Mouse (Mus musculus) thymus, adult 2 months (tissue): ENCODE measurements around the gene Tceanc. TPM values are rescaled to one million over a fixed set of nuclear protein-coding genes. Genes with fewer than 3 reads are reported as not detected.

ENCODE experiments used
- DNase-seq: peaks from one replicate; pipeline ENCODE4 v3.0.0; 2021
- H3K27ac ChIP-seq: fragments of 200-500 bp; 2 replicates; pipeline ENCODE4 v1.5.1; 2012; ENCODE audit warnings: low read length, control low read depth; ENCODE audit not compliant: control insufficient read depth, insufficient read depth
- H3K27me3 ChIP-seq: fragments of 200-500 bp; 2 replicates; pipeline ENCODE4 v1.6.1; 2012; ENCODE audit warnings: mild to moderate bottlenecking, low read length, moderate library complexity, mixed read lengths; ENCODE audit not compliant: control insufficient read depth, insufficient read depth
- H3K36me3 ChIP-seq: fragments of 200-500 bp; 2 replicates; pipeline ENCODE4 v1.6.1; 2012; ENCODE audit warnings: mild to moderate bottlenecking, low read length, moderate library complexity; ENCODE audit not compliant: control insufficient read depth, insufficient read depth
- H3K4me1 ChIP-seq: fragments of 200-500 bp; replicated peaks from 2 replicates; pipeline ENCODE4 v1.6.1; 2012; ENCODE audit warnings: low read length; ENCODE audit not compliant: control insufficient read depth, insufficient read depth
- H3K4me3 ChIP-seq: fragments of 200-500 bp; 2 replicates; pipeline ENCODE4 v1.5.1; 2012; ENCODE audit warnings: mild to moderate bottlenecking, low read length, control low read depth, moderate library complexity; ENCODE audit not compliant: control insufficient read depth, insufficient read depth
- CTCF ChIP-seq: fragments of 200-500 bp; IDR thresholded peaks from 2 replicates; pipeline ENCODE4 v1.5.1; 2012; ENCODE audit warnings: mild to moderate bottlenecking, control low read depth, low read length, moderate library complexity, borderline replicate concordance; ENCODE audit not compliant: control insufficient read depth, poor library complexity, insufficient read depth; ENCODE audit errors: extremely low read depth
- POLR2A ChIP-seq: fragments of 200-500 bp; IDR thresholded peaks from 2 replicates; pipeline ENCODE4 v1.6.1; 2012; ENCODE audit warnings: mild to moderate bottlenecking, low read length, control low read depth, moderate library complexity; ENCODE audit not compliant: control insufficient read depth, poor library complexity, insufficient read depth; ENCODE audit errors: extremely low read depth
- WGBS: fragments of 180-500 bp; shearing (Covaris S2); methylation state at CpG from one replicate; pipeline ENCODE4 v1.1.7; 2018; 5-methylcytosine and 5-hydroxymethylcytosine counted together
- polyA plus RNA-seq: library from polyadenylated mRNA; depleted of rRNA; stranded (reverse); fragments of >200 nt; gene quantifications from 2 replicates; pipeline ENCODE4 v1.2.3, GENCODE M21; 2012

Tceanc gene
- polyA plus RNA-seq, 1 experiment, result 2.0 TPM

DNA sequence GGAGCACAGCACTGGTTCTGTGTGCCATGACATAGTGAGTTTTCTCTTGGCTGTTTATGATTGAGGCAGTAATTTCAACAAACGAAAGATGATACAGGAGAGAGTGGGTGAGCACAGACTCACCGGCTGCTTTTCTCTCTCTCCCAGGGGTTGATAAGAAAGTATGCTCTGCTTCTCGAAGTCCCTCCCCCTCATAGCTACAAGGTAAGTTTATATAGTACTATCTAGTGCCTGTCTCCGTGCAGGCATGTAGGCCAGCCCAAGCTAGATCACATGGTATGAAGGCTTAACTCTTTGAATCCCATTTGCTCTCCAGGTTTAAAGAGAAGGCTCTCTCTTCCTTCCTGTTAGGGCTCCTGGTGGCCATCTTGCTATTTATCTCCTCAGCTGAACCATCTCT is 16.8 kb upstream of the Tceanc start:
- Histone ChIP-seq H3K36me3 (no peaks in the 10 kb centered on the region), H3K4me1 (no peaks in the 10 kb centered on the region), H3K27me3 (no peaks in the 10 kb centered on the region), H3K4me3 (no peak overlapping the region), H3K27ac (no peak overlapping the region)
- TF ChIP-seq POLR2A (no peak), CTCF (no peak)
- WGBS, result 78% methylated on average over 4 of the region's 4 CpGs
- DNase-seq, result no peak

GRCm38 (mm10) chrX:166533432-166533831 is 15.1 kb upstream of the Tceanc start:
- WGBS, result over 99% methylated on average over 4 of the region's 4 CpGs
- no peak for DNase-seq

GRCm38 (mm10) chrX:166531671-166532070 is 13.3 kb upstream of the Tceanc start:
- Histone ChIP-seq H3K4me1 (no peaks in the 10 kb centered on the region), H3K27ac (no peak overlapping the region), H3K36me3 (no peaks in the 10 kb centered on the region), H3K27me3 (no peaks in the 10 kb centered on the region), H3K4me3 (no peak overlapping the region)
- 70% methylated on average over 6 of the region's 6 CpGs for whole genome bisulfite sequencing
- DNase-seq, result no peak
- TF ChIP-seq POLR2A (no peak), CTCF (no peak)

More at GRCm38 (mm10) chrX:166533432-166533831, 15.1 kb upstream of the Tceanc start:
- Histone ChIP-seq H3K27ac (no peak overlapping the region), H3K4me1 (no peaks in the 10 kb centered on the region), H3K4me3 (no peak overlapping the region), H3K36me3 (no peaks in the 10 kb centered on the region), H3K27me3 (no peaks in the 10 kb centered on the region)
- no peak for TF ChIP-seq POLR2A
- TF ChIP-seq CTCF, result no peak

DNA sequence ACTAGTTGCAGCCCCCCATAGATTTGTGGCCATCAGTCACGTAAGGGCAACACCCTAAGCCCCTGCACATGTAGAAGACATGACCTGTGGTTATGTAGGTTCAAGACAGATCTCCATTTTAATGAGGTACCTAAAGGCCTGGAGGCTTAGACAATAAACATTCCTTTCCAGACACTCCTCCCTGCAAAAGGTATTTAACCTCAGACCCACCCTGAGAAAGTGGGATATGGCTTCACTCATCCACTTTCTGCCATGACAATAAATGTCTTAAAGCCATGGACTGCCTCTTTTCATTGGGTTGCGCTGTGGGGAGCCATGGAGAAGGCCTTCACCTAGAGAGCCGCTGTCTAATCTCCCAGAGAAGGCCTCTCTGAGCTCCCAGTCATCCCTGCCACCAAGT is 9.8 kb upstream of the Tceanc start:
- 95% methylated on average over 3 of the region's 3 CpGs for WGBS
- Histone ChIP-seq H3K27ac (no peak overlapping the region), H3K36me3 (no peaks in the 10 kb centered on the region), H3K27me3 (no peaks in the 10 kb centered on the region), H3K4me1 (no peaks in the 10 kb centered on the region), H3K4me3 (no peak overlapping the region)
- no peak for TF ChIP-seq POLR2A
- DNase-seq, result no peak

DNA sequence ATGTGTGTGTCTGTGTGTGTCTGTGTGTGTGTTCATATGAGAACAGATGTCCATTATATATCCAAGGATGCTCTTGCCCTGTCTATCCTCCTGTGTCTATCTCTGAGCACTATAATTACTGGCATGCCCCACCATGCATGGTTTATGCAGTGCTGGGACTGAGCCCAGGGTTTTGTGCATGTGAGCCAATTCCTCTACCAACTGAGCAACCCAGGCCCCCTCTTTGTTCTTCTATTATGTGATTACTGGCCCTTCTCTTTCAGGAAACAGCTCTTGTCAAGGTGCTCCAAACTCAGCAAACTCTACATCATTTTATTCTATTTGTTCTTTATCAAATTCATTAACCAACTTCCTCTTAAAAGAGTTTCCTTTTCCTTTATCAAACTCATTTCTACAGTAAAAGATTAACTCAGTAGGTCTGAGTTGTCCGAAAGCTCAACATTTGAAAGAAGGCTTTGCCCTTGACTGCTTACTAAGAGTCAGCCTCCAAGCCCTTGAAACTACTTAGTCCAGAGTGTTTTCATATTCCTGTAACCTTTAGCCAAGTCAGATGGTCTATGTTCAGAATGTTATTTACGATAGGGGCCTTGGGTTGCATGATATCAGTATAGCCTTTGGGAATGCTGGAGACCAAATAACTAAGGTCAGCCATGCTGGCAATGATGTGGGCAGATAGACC is 7.4 kb upstream of the Tceanc start:
- TF ChIP-seq CTCF (no peak), POLR2A (no peak)
- no peaks in the 10 kb centered on the region for H3K4me1 ChIP-seq
- no peaks in the 10 kb centered on the region for H3K27me3 ChIP-seq
- DNase-seq, result no peak
- 96% methylated on average over 2 of the region's 2 CpGs for WGBS
- no peak overlapping the region for H3K4me3 ChIP-seq
- H3K36me3 ChIP-seq, result no peaks in the 10 kb centered on the region
- H3K27ac ChIP-seq, result no peak overlapping the region

DNA sequence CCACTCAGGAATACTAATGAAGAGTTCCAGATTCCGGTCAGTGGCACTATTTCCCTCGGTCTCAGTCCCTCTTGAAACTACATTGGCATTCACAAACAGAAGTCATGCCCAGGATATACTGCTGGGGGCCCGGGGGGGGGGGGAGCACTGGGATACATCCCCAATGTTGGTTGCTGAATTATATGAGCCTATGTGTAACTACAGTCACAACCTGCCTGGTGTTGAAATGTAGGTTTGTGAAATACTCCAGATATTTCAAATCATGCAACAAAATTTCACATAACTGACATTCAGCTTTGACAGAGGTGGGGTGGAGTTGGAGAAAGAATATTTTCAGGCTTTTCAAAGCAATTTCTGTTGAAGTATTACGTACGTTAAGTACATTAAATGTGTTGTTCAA is 2.4 kb upstream of the Tceanc start:
- Histone ChIP-seq H3K27ac (no peak overlapping the region), H3K36me3 (no peaks in the 10 kb centered on the region), H3K4me3 (no peak overlapping the region), H3K27me3 (no peaks in the 10 kb centered on the region), H3K4me1 (peaks cover 3% of the 10 kb centered on the region; the same call in 1 of the 2 replicates)
- DNase-seq, result no peak
- WGBS, result 85% methylated on average over 5 of the region's 5 CpGs
- TF ChIP-seq POLR2A (no peak), CTCF (no peak)

DNA sequence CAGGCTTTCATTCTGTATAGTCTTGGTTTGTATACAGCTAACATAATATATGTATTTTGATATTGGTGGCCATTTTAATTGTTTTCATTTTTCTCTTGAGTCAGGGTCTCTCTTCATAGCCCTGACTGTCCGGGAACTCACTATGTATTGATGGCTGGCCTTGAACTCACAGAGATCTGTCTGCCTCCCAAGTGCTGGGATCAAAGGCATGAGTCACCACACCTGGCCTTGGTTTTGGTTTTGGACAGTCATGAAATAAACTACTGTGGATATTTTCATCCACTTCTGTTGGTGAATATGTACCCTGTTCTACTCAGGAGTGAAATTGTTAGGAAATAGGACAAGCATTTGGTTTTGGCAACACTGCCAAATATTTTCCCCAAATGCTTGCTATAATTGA is 1.7 kb downstream of the Tceanc start:
- 100% methylated on average over 1 of the region's 1 CpGs for WGBS
- no peak for TF ChIP-seq POLR2A
- no peak for TF ChIP-seq CTCF
- Histone ChIP-seq H3K4me1 (peaks cover 3% of the 10 kb centered on the region; the same call in 1 of the 2 replicates), H3K27me3 (no peaks in the 10 kb centered on the region), H3K27ac (no peak overlapping the region), H3K36me3 (no peaks in the 10 kb centered on the region), H3K4me3 (no peak overlapping the region)
- DNase-seq, result no peak
